Mouse (Mus musculus) 416B (cell line): ENCODE measurements around the gene Polm.

Experiments
- DNase-seq: peaks from one replicate; pipeline ENCODE4 v3.0.0; 2011; ENCODE audit warnings: low read depth

The Polm gene

GRCm38 (mm10) chr11:5802457-5803217, 35.2 kb downstream of the Polm start:
- peak; percentile 37 for DNase-seq

- no peak for DNase-seq
Observed at GRCm38 (mm10) chr11:5802005-5802404, 35.8 kb downstream of the Polm start.

- no peak for DNase-seq
Observed at GRCm38 (mm10) chr11:5801511-5801910, 36.3 kb downstream of the Polm start.

- no peak for DNase-seq
Observed at GRCm38 (mm10) chr11:5799621-5800490, 38.0 kb downstream of the Polm start.

- DNase-seq = no peak
Observed at GRCm38 (mm10) chr11:5797928-5798327, 39.9 kb downstream of the Polm start.

- no peak for DNase-seq
Observed at GRCm38 (mm10) chr11:5797371-5797770, 40.4 kb downstream of the Polm start.

- DNase-seq = no peak
Observed at GRCm38 (mm10) chr11:5796939-5797338, 40.9 kb downstream of the Polm start.

GRCm38 (mm10) chr11:5795706-5796105, 42.1 kb downstream of the Polm start:
- DNase-seq = no peak

- no peak for DNase-seq
Observed at GRCm38 (mm10) chr11:5795290-5795689, 42.5 kb downstream of the Polm start.

- no peak for DNase-seq
Observed at GRCm38 (mm10) chr11:5790431-5790830, 47.4 kb downstream of the Polm start.

- peak; percentile 24 for DNase-seq
Observed at GRCm38 (mm10) chr11:5789754-5790333, 48.0 kb downstream of the Polm start.

GRCm38 (mm10) chr11:5789071-5789753, 48.6 kb downstream of the Polm start:
- DNase-seq = peak; percentile 79

GRCm38 (mm10) chr11:5788056-5789014, 49.5 kb downstream of the Polm start, which contains the start of gene Dbnl:
Gene Dbnl, plus strand, starts transcription at chr11:5788488.
- peak; percentile 97 for DNase-seq

GRCm38 (mm10) chr11:5787671-5788055, 50.2 kb downstream of the Polm start:
- DNase-seq = no peak

- DNase-seq = peak; percentile 85
Observed at GRCm38 (mm10) chr11:5785732-5786131, 52.1 kb downstream of the Polm start.

- no peak for DNase-seq
Observed at GRCm38 (mm10) chr11:5782199-5782944, 55.4 kb downstream of the Polm start.

GRCm38 (mm10) chr11:5780035-5780499, 57.7 kb downstream of the Polm start:
- DNase-seq = no peak

- DNase-seq = peak; percentile 55
Observed at GRCm38 (mm10) chr11:5778481-5778880, 59.3 kb downstream of the Polm start.
